Mouse (Mus musculus): ENCODE results near the gene Klhdc7b. TPM values are rescaled to one million over a fixed set of nuclear protein-coding genes. Genes with fewer than 3 reads are reported as not detected.

Klhdc7b gene
- polyA plus RNA-seq, 1 experiment from 2014 or later = not detected

DNA sequence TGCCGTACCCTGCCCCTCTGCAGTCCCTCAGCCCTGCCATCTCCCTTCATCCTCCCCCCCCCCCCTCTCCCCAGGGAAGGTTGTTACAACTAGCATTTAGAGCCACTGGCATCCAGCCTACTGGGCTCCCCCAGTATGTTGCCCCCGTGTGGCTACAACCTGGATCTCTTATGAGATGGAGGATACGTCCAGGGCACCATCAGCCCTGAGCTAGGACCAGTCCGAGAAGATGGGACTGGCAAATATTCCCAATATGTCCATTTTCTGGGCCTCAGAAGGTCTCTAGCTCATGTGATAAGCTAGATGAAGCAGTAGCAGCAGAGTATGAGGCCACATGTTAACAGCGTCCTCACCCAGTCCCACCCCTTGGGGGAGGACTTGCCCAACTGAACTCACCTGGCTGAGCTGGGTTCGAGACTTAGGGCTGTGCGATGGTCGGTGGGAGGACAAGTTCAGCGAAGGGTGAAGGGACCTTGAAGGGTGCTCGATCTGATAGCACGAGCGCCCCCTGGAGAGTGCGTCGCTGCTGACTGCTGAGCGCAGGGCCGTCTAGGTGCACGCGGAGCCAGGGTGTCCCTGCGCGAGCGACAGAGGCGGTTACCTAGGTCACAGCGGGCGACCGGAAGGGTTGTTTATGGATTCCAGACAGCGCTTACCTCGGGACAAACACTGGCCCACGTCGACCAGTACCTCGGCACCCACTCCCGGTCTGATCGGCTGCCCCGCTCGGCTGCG lies 11.5 kb upstream of the Klhdc7b start:
- ATAC-seq = peak; percentile 85
- H3K4me3 ChIP-seq (replicated peaks; ENCODE audit: low read length) = peak overlapping the region; percentile 89
- H3K9me3 ChIP-seq (ENCODE audit: control insufficient read depth, low read length) = no peaks in the 10 kb centered on the region
- peak overlapping the region; percentile 92 for H3K27ac ChIP-seq (ENCODE audit: low read length)
- peak overlapping the region; percentile 75 for H3K4me2 ChIP-seq (ENCODE audit: low read length)
- H3K36me3 ChIP-seq (ENCODE audit: control insufficient read depth, insufficient read depth) = peaks cover 29% of the 10 kb centered on the region
- 2% methylated on average over 35 of the region's 35 CpGs for WGBS
- H3K27me3 ChIP-seq (replicated peaks; ENCODE audit: control insufficient read depth, insufficient read depth, low read length) = peaks cover 22% of the 10 kb centered on the region
- H3K9ac ChIP-seq (replicated peaks; ENCODE audit: low read depth, low read length) = peak overlapping the region; percentile 91
- H3K4me1 ChIP-seq (replicated peaks; ENCODE audit: control insufficient read depth, insufficient read depth, low read length) = peaks cover 14% of the 10 kb centered on the region

DNA sequence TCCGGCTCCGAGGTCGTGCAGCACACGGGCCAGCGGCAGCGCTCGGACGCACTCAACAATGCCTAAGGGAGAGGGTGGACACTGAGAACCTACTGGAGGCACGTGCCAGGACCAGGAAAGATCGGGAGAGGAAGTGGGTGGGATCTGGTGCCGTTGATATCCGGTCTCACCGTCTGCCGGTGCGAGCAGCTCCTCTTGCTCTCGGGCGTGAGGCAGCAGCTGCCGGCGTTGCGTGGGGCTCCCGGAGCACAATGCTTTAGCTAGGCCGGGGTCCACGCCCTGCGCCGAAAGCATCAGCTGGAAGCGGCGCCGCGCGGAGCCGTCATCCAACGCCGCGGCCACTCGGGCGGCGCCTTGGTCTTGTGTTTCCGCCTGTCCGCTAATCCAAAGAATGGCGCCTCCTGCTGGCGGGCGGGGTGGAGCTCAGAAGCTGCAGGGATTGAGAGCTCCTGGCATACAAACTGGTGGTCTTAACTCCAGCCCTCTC lies 10.9 kb upstream of the Klhdc7b start, which contains the start of gene Sco2:
Gene Sco2, minus strand, starts transcription at position 85 of the 487 bp plus-strand sequence.
- Histone ChIP-seq H3K27me3 (replicated peaks; ENCODE audit: control insufficient read depth, insufficient read depth, low read length) (peaks cover 28% of the 10 kb centered on the region), H3K9ac (replicated peaks; ENCODE audit: low read depth, low read length) (peak within 1 kb of the TSS; percentile 91), H3K4me3 (replicated peaks; ENCODE audit: low read length) (peak within 1 kb of the TSS; percentile 89), H3K4me2 (ENCODE audit: low read length) (peak within 1 kb of the TSS; percentile 75), H3K27ac (ENCODE audit: low read length) (peak within 1 kb of the TSS; percentile 92), H3K4me1 (replicated peaks; ENCODE audit: control insufficient read depth, insufficient read depth, low read length) (peaks cover 20% of the 10 kb centered on the region), H3K36me3 (ENCODE audit: control insufficient read depth, insufficient read depth) (peaks cover 25% of the 10 kb centered on the region), H3K9me3 (ENCODE audit: control insufficient read depth, low read length) (no peaks in the 10 kb centered on the region)
- peak; percentile 89 for ATAC-seq
- under 1% methylated on average over 40 of the region's 42 CpGs for WGBS

DNA sequence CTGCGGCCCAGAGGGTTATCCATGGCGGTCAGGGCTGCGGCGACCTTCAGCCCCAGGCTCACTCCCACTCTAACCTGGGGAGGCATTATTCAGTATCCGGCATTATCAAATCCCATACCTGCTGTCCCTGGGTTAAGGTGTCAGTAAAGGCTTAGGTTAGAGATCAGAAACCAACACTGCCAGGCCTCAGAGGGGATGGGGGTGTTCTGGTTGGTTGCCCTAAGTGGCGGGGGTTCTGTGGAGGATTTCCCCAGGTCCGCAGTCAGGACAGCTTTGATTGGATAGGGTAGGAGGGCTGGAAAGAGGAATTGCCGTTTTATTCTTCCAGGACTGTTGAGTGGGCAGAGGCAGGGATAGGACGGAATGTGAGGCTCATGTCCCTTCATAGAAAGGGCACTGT lies 10.4 kb upstream of the Klhdc7b start:
- H3K36me3 ChIP-seq (ENCODE audit: control insufficient read depth, insufficient read depth) = peaks cover 24% of the 10 kb centered on the region
- ATAC-seq = no peak
- H3K4me2 ChIP-seq (ENCODE audit: low read length) = peak overlapping the region; percentile 75
- peak overlapping the region; percentile 89 for H3K4me3 ChIP-seq (replicated peaks; ENCODE audit: low read length)
- 45% methylated on average over 9 of the region's 9 CpGs for WGBS
- H3K4me1 ChIP-seq (replicated peaks; ENCODE audit: control insufficient read depth, insufficient read depth, low read length) = peaks cover 25% of the 10 kb centered on the region
- peaks cover 33% of the 10 kb centered on the region for H3K27me3 ChIP-seq (replicated peaks; ENCODE audit: control insufficient read depth, insufficient read depth, low read length)
- peak overlapping the region; percentile 91 for H3K9ac ChIP-seq (replicated peaks; ENCODE audit: low read depth, low read length)
- H3K9me3 ChIP-seq (ENCODE audit: control insufficient read depth, low read length) = no peaks in the 10 kb centered on the region
- H3K27ac ChIP-seq (ENCODE audit: low read length) = peak overlapping the region; percentile 92; the same call in 1 of the 2 replicates

DNA sequence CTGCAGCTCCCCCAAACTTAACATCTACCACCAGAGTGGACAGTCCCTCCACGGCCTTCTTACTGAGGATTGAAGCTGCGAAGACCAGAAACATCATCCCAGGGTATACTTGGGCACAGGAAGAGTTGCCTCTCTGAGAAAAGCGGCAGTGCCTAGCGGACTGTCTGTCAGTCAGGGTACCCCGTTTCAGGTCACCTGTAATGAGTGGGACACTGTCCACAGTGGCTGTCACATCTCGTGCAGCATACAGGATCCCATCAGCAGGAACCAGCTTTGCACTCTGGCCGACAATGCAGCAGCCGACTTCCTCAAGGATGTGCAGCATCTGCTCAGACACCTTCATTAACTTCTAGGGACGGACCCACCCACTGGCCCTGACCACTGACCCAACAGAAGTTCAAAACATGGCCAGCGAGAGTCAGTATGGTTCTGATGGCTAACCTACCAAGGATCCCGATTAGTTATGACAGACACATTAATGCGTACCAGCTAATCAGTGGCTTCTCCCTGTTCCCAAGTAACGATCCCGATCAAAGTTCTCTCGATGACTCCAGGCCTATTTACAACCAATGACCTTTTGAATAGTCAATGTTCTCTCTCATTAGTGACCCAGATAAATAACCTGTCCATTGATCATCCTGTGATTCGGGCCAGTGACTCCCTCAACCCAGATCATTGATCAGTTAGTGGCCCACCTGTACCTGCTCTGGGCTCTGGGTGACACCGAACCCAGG lies 9.7 kb upstream of the Klhdc7b start:
- ATAC-seq = no peak
- H3K9me3 ChIP-seq (ENCODE audit: control insufficient read depth, low read length) = no peaks in the 10 kb centered on the region
- H3K9ac ChIP-seq (replicated peaks; ENCODE audit: low read depth, low read length) = no peak overlapping the region
- no peak overlapping the region for H3K4me3 ChIP-seq (replicated peaks; ENCODE audit: low read length)
- peaks cover 37% of the 10 kb centered on the region for H3K27me3 ChIP-seq (replicated peaks; ENCODE audit: control insufficient read depth, insufficient read depth, low read length)
- H3K4me1 ChIP-seq (replicated peaks; ENCODE audit: control insufficient read depth, insufficient read depth, low read length) = peaks cover 27% of the 10 kb centered on the region
- H3K27ac ChIP-seq (ENCODE audit: low read length) = no peak overlapping the region
- H3K36me3 ChIP-seq (ENCODE audit: control insufficient read depth, insufficient read depth) = peaks cover 21% of the 10 kb centered on the region
- H3K4me2 ChIP-seq (ENCODE audit: low read length) = no peak overlapping the region
- WGBS = 91% methylated on average over 17 of the region's 17 CpGs

DNA sequence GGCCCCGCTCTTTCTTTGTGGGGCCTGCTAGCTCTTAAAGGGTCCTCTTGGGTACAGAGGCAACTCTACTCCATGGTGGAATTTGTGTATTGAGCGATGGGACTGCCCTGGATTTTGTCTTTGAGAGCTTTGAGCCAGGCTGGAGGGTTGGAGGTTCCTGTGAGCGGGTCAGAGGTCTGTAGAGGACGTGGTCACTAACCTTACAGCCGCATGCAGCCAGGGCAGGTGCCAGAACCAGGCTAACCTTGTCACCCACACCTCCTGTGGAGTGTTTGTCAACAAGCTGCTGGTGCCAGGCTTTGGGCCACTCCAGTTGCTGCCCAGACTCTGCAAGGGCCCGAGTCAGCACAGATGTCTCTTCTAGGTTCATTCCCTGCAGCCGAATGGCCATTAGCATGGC lies 8.7 kb upstream of the Klhdc7b start:
- ATAC-seq = no peak
- Histone ChIP-seq H3K4me3 (replicated peaks; ENCODE audit: low read length) (no peak overlapping the region), H3K4me1 (replicated peaks; ENCODE audit: control insufficient read depth, insufficient read depth, low read length) (peaks cover 27% of the 10 kb centered on the region), H3K4me2 (ENCODE audit: low read length) (no peak overlapping the region), H3K27me3 (replicated peaks; ENCODE audit: control insufficient read depth, insufficient read depth, low read length) (peaks cover 40% of the 10 kb centered on the region), H3K9ac (replicated peaks; ENCODE audit: low read depth, low read length) (no peak overlapping the region), H3K9me3 (ENCODE audit: control insufficient read depth, low read length) (no peaks in the 10 kb centered on the region), H3K27ac (ENCODE audit: low read length) (no peak overlapping the region), H3K36me3 (ENCODE audit: control insufficient read depth, insufficient read depth) (peaks cover 13% of the 10 kb centered on the region)
- WGBS = 83% methylated on average over 7 of the region's 7 CpGs

DNA sequence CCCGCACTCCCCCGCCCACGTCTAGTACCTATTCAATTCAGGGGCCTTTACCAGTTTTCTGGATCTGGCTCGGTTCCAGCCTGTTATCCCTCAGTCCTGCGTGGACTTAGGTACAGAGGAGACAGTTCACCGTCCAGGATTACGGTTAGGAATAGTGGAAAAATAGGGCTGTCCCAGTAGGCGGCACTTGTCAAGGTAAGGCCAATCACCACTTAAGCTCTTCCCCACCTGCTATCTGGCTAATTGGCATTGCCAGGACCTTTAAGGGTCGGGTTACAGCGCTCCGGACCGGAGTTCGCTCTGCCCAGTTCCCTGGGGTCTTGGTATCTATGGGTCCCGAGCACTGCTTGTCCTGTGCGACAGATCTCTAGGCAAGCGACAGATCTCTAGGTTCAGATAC lies 7.8 kb upstream of the Klhdc7b start, which contains the start of gene Tymp:
Gene Tymp, minus strand, starts transcription at position 83 of the 400 bp plus-strand sequence.
- Histone ChIP-seq H3K4me2 (ENCODE audit: low read length) (no peak within 1 kb of the TSS), H3K9ac (replicated peaks; ENCODE audit: low read depth, low read length) (no peak within 1 kb of the TSS), H3K27me3 (replicated peaks; ENCODE audit: control insufficient read depth, insufficient read depth, low read length) (peaks cover 40% of the 10 kb centered on the region), H3K9me3 (ENCODE audit: control insufficient read depth, low read length) (no peaks in the 10 kb centered on the region), H3K4me1 (replicated peaks; ENCODE audit: control insufficient read depth, insufficient read depth, low read length) (peaks cover 27% of the 10 kb centered on the region), H3K36me3 (ENCODE audit: control insufficient read depth, insufficient read depth) (peaks cover 7% of the 10 kb centered on the region), H3K27ac (ENCODE audit: low read length) (no peak within 1 kb of the TSS), H3K4me3 (replicated peaks; ENCODE audit: low read length) (no peak within 1 kb of the TSS)
- no peak for ATAC-seq
- WGBS = 21% methylated on average over 16 of the region's 16 CpGs

DNA sequence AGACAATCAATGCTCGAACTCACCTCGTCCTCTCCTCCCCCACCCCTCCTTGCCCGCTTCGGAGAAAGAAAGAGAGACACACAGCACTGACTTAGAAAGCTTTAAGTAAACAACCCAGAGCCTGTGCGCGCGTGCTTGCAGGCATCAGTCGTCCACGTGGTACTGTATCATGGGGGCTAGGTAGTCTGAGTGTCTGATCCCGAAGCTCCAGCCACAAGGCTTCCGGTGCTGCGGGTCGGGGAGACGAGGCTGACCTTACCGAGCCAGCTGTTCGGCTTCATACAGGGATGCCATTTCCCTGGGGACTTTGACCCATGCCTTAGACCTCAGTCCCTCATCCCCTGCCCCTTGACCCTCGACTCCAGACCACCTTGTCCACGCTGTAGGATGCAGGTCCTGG lies 7.4 kb upstream of the Klhdc7b start:
- WGBS = 7% methylated on average over 18 of the region's 18 CpGs
- H3K9me3 ChIP-seq (ENCODE audit: control insufficient read depth, low read length) = no peaks in the 10 kb centered on the region
- no peak overlapping the region for H3K4me3 ChIP-seq (replicated peaks; ENCODE audit: low read length)
- peaks cover 27% of the 10 kb centered on the region for H3K4me1 ChIP-seq (replicated peaks; ENCODE audit: control insufficient read depth, insufficient read depth, low read length)
- H3K36me3 ChIP-seq (ENCODE audit: control insufficient read depth, insufficient read depth) = peaks cover 4% of the 10 kb centered on the region
- H3K9ac ChIP-seq (replicated peaks; ENCODE audit: low read depth, low read length) = no peak overlapping the region
- peaks cover 40% of the 10 kb centered on the region for H3K27me3 ChIP-seq (replicated peaks; ENCODE audit: control insufficient read depth, insufficient read depth, low read length)
- H3K27ac ChIP-seq (ENCODE audit: low read length) = no peak overlapping the region
- H3K4me2 ChIP-seq (ENCODE audit: low read length) = no peak overlapping the region
- no peak for ATAC-seq

DNA sequence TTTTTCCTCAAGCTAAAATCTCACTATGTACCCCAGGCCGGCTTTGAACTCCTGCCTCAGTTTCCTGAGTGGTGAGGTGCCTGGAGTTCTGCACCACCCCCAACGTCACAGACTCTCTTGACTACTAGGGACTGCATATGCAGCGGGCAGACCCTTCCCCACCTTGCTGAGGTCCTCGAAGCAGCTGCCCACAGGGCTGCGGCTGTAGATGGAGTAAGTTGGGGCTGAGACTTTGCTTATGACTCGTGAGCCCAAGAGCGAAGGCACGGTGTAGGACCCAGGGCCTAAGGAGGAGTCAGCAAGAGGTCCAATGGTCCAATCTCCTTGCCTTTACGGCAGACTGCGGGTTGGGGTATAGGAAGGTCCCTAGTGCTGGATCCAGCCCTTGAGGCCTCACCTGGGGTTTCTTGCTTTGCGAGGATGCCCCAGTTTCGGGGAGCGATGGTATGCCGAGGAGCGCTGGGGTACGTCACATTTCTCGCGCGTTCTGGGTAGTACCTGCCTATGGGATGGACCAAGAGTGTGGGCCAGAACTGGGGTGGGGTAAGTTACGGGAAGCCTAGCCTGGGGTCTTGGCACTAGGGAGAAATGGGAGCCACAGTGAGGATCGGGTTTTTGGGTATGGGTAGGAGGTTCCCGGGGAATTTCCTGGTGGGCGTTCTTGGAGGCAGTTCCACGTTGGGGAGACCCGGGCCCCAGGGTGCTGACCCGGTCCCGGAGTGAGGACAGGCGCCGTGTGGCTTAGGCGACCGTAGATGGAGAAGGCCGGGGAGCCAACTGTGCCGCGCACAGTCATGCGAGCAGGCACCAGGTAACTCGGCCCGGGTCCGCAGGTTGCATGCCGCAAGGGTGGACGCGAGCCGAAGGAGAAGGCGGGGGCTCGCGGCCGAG lies 6.5 kb upstream of the Klhdc7b start:
- Histone ChIP-seq H3K36me3 (ENCODE audit: control insufficient read depth, insufficient read depth) (no peaks in the 10 kb centered on the region), H3K27me3 (replicated peaks; ENCODE audit: control insufficient read depth, insufficient read depth, low read length) (peaks cover 40% of the 10 kb centered on the region), H3K4me2 (ENCODE audit: low read length) (peak overlapping the region; percentile 62), H3K4me3 (replicated peaks; ENCODE audit: low read length) (peak overlapping the region; percentile 38), H3K9me3 (ENCODE audit: control insufficient read depth, low read length) (no peaks in the 10 kb centered on the region), H3K27ac (ENCODE audit: low read length) (no peak overlapping the region), H3K4me1 (replicated peaks; ENCODE audit: control insufficient read depth, insufficient read depth, low read length) (peaks cover 20% of the 10 kb centered on the region), H3K9ac (replicated peaks; ENCODE audit: low read depth, low read length) (peak overlapping the region; percentile 46)
- no peak for ATAC-seq
- WGBS = 12% methylated on average over 46 of the region's 46 CpGs

All from forebrain, embryonic 16.5 days (tissue).